Mouse (Mus musculus): ENCODE results near the gene Xxylt1. TPM values are rescaled to one million over a fixed set of nuclear protein-coding genes. Genes with fewer than 3 reads are reported as not detected.

Xxylt1 gene
- polyA plus RNA-seq, 1 experiment from 2014 or later: 12.9 TPM

DNA sequence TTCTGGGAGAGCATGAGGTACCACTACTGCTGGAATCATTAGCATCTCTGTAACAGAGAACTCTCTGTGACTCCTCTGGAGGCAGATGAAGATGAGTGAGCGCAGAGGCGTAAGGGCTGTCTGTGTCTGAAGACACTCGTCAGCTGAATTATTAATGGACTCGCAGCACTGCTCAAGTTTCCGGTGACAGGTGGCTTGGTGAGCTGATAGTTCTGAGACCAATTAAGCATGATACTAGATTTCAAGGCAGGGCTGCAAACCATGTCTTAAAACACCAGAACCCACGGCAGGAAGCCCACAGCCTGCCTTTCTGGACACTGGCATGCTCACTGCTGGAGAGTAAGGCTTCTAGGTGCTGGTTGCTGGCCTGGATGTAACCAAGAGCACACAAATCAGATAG is 93.5 kb downstream of the Xxylt1 start:
- Histone ChIP-seq H3K27me3 (replicated peaks) (no peaks in the 10 kb centered on the region), H3K4me3 (no peak overlapping the region), H3K9ac (no peak overlapping the region), H3K36me3 (no peaks in the 10 kb centered on the region), H3K4me1 (replicated peaks) (peaks cover 21% of the 10 kb centered on the region), H3K9me3 (replicated peaks) (no peaks in the 10 kb centered on the region), H3K4me2 (no peak overlapping the region), H3K27ac (ENCODE audit: poor library complexity, severe bottlenecking) (no peak overlapping the region)
- ATAC-seq (ENCODE audit: insufficient number of reproducible peaks, low FRiP score): no peak
- WGBS: 80% methylated on average over 6 of the region's 6 CpGs

DNA sequence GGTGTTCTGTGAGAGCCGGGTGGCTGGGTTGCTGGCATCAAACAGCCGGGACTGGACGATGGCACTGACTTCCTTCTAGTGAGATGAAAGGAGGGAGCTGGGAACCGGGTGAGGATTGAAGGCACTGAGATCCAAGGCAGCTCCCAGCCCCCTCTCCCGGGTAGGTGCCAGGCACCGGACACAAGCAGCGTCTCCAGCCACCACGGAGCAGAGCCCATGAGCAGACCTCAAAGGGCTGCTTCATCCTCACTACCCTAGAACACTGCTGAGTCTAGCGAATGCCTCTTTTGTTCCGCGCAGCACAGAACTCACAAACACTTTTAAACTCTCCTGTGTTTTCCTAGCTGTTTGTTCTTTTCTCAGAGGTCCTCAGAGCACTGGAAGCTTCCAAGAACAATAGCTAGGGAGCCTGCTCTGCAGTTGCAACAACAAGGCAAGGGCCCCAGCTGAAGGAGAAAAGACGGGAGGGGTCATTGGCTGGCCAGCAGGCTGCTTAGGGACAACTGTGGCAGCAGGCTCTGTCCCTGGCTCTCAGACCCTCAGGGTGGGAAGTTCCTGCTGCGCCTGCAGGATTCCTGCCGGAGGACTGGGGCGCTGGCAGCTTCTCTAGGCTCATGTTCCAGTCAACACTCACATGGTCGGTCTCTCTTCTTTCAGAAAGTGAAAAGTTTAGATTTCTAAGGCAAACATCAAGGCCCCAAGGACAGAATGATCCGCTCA is 96.2 kb downstream of the Xxylt1 start:
- no peak overlapping the region for H3K27ac ChIP-seq (ENCODE audit: poor library complexity, severe bottlenecking)
- H3K4me1 ChIP-seq (replicated peaks): peaks cover 12% of the 10 kb centered on the region
- no peak overlapping the region for H3K9ac ChIP-seq
- no peak for ATAC-seq (ENCODE audit: insufficient number of reproducible peaks, low FRiP score)
- WGBS: 57% methylated on average over 17 of the region's 17 CpGs
- H3K27me3 ChIP-seq (replicated peaks): no peaks in the 10 kb centered on the region
- H3K4me2 ChIP-seq: no peak overlapping the region
- no peaks in the 10 kb centered on the region for H3K9me3 ChIP-seq (replicated peaks)
- H3K36me3 ChIP-seq: no peaks in the 10 kb centered on the region
- H3K4me3 ChIP-seq: no peak overlapping the region

DNA sequence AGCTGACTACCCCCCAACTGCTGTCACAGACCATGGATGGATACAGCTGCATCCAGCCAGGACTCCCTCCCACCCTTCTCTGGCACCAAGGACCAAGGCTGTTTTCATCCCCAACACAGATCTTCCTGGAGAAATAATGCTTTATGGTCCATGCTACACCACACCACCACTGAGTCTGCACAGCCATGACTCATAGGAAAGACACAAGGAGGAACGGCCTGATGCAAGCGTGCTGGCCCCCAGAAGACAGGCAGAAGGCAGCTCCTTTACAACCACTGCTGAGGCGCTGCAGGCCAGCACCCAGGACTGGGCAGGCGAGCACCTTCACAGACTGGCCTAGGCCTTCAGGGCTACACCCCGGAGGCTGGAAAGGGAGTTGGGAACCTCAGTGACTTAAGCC is 97.1 kb downstream of the Xxylt1 start:
- WGBS: 84% methylated on average over 5 of the region's 5 CpGs
- ATAC-seq (ENCODE audit: insufficient number of reproducible peaks, low FRiP score): no peak
- no peak overlapping the region for H3K9ac ChIP-seq

DNA sequence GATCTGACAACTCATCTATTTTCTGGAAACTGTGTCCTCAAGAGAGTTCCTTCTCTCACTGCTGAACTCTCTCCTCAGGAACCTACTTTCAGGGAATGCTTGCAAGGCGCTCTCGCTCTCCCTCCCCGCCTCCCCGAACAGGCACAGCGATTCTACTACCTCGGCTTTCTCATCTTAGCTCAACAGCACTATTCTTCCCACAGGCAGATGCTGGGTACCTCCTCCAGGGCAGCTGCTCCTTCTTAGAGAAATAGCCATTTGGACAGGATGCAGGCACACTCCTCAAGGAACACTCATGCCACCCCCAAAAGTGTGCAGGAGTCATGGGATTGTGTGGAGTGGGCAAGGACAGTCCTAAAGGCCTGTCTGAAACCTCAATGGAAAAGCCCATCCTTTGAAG is 97.5 kb downstream of the Xxylt1 start:
- Histone ChIP-seq H3K9ac (no peak overlapping the region), H3K36me3 (no peaks in the 10 kb centered on the region), H3K4me3 (no peak overlapping the region), H3K4me1 (replicated peaks) (peaks cover 12% of the 10 kb centered on the region), H3K27me3 (replicated peaks) (no peaks in the 10 kb centered on the region), H3K27ac (ENCODE audit: poor library complexity, severe bottlenecking) (no peak overlapping the region), H3K4me2 (no peak overlapping the region), H3K9me3 (replicated peaks) (no peaks in the 10 kb centered on the region)
- ATAC-seq (ENCODE audit: insufficient number of reproducible peaks, low FRiP score): no peak
- WGBS: 67% methylated on average over 6 of the region's 6 CpGs

More for the DNA sequence above, 97.1 kb downstream of the Xxylt1 start:
- no peak overlapping the region for H3K4me3 ChIP-seq
- peaks cover 12% of the 10 kb centered on the region for H3K4me1 ChIP-seq (replicated peaks)
- H3K9me3 ChIP-seq (replicated peaks): no peaks in the 10 kb centered on the region
- no peak overlapping the region for H3K4me2 ChIP-seq
- H3K27me3 ChIP-seq (replicated peaks): no peaks in the 10 kb centered on the region
- no peak overlapping the region for H3K27ac ChIP-seq (ENCODE audit: poor library complexity, severe bottlenecking)
- no peaks in the 10 kb centered on the region for H3K36me3 ChIP-seq

DNA sequence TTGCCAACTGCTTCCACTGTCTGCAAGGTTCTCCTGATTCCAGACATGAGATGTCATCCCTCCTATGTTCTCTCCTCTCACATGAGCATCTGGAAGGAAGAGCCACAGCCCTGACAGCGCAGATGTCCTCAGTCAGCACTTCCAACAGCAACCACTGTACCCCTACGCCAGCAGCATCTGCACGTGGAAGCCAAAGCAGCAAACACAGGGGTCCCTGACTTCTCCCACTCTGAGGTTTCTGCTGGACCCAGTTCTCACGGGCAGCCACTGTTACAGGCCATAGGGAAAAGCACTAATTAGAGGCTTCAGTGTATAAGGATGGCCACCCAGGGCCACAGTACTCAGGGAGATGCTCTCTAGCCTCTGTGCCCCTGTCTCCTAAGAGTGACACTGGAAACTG is 98.0 kb downstream of the Xxylt1 start:
- Histone ChIP-seq H3K9me3 (replicated peaks) (no peaks in the 10 kb centered on the region), H3K36me3 (no peaks in the 10 kb centered on the region), H3K27ac (ENCODE audit: poor library complexity, severe bottlenecking) (no peak overlapping the region), H3K4me2 (no peak overlapping the region), H3K9ac (no peak overlapping the region), H3K4me1 (replicated peaks) (peaks cover 12% of the 10 kb centered on the region), H3K4me3 (no peak overlapping the region), H3K27me3 (replicated peaks) (no peaks in the 10 kb centered on the region)
- ATAC-seq (ENCODE audit: insufficient number of reproducible peaks, low FRiP score): no peak
- WGBS: 72% methylated on average over 4 of the region's 4 CpGs

DNA sequence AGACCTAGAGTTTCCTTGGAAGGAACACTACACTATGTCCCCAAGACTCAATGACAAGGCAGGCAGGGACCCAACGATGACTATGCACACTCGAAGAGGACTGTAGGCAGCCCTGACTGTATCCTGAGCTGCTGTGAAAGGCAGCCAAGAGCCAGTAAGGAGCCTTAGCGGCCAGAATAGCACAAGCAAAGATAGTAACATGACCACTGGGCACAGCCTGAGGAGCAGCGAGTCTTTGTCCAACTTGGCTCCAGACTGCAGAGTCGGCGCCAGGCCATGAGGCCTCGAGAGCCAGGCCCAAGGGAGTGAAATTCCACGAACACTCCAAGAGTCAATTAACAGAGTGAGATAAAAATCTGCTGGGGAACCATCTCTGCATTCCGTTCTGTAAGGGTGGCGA is 99.9 kb downstream of the Xxylt1 start:
- ATAC-seq (ENCODE audit: insufficient number of reproducible peaks, low FRiP score): no peak
- Histone ChIP-seq H3K27ac (ENCODE audit: poor library complexity, severe bottlenecking) (no peak overlapping the region), H3K4me2 (no peak overlapping the region), H3K4me3 (no peak overlapping the region), H3K9me3 (replicated peaks) (no peaks in the 10 kb centered on the region), H3K4me1 (replicated peaks) (peaks cover 21% of the 10 kb centered on the region), H3K36me3 (no peaks in the 10 kb centered on the region), H3K27me3 (replicated peaks) (no peaks in the 10 kb centered on the region), H3K9ac (no peak overlapping the region)
- WGBS: 72% methylated on average over 10 of the region's 10 CpGs

DNA sequence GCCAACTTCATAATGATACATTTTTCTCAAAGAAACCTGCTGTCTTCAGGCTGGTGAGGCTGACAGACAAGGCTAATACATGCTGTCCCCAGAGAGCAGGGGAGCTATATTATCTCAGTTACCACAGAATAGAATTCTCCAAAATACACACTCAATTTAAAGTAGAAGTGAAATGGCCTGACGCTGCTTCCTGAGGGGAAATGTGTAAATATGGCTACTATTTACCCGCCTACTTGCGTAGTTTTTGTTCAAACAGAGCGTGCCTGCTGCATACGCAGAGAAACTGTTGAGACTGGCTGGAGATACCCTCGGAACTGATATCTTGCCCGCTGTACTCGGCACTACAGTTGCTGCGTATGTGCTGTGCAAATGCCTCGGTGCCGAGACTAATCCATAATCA is 101.3 kb downstream of the Xxylt1 start:
- no peak for ATAC-seq (ENCODE audit: insufficient number of reproducible peaks, low FRiP score)
- Histone ChIP-seq H3K27ac (ENCODE audit: poor library complexity, severe bottlenecking) (no peak overlapping the region), H3K4me3 (no peak overlapping the region), H3K36me3 (no peaks in the 10 kb centered on the region), H3K4me2 (no peak overlapping the region), H3K27me3 (replicated peaks) (no peaks in the 10 kb centered on the region), H3K9me3 (replicated peaks) (no peaks in the 10 kb centered on the region), H3K4me1 (replicated peaks) (peaks cover 14% of the 10 kb centered on the region), H3K9ac (no peak overlapping the region)
- 84% methylated on average over 11 of the region's 11 CpGs for WGBS

DNA sequence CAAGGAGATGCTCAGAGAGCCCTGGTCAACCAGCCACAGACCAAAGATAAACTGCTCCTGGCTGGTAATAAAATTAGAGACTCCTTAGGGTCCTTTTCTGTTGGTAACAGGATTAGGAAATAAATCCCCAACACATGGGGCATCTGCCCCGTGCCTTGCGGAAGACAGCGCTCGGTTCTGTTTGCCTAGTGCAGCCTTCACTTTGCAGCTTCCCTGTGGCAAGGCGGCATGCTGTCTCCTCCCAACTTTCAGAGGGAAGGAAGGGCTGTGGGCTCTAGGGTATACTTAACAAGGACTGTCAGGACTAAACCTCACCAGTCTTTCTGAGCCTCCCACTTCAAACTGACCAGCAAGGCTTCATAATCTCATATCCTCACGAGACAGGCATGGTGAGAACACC is 103.5 kb downstream of the Xxylt1 start:
- Histone ChIP-seq H3K27me3 (replicated peaks) (no peaks in the 10 kb centered on the region), H3K4me2 (no peak overlapping the region), H3K4me1 (replicated peaks) (peaks cover 23% of the 10 kb centered on the region), H3K4me3 (no peak overlapping the region), H3K9me3 (replicated peaks) (no peaks in the 10 kb centered on the region), H3K9ac (no peak overlapping the region), H3K27ac (ENCODE audit: poor library complexity, severe bottlenecking) (no peak overlapping the region), H3K36me3 (no peaks in the 10 kb centered on the region)
- 51% methylated on average over 6 of the region's 6 CpGs for WGBS
- no peak for ATAC-seq (ENCODE audit: insufficient number of reproducible peaks, low FRiP score)

DNA sequence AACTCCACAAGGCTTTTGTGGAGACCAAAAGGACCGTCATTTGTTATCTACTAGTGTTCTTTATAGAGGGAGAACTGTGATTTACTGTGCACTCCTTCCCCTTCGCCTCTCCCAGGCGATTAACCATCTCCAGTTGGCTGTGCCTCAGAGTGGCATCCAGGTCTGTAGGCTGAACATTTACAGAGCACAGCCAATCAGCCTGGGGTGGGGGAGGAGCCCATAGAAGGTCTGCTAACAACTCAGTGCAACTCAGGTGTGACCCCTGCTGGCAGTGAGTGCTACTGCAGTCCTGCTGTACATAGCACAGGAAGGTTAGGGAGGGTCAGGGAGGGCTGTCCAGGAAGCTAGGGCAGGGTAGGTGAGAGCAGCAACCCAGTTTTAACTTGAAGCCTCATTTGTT is 104.0 kb downstream of the Xxylt1 start:
- 3% methylated on average over 3 of the region's 3 CpGs for WGBS
- Histone ChIP-seq H3K27ac (ENCODE audit: poor library complexity, severe bottlenecking) (no peak overlapping the region), H3K9ac (no peak overlapping the region), H3K4me2 (no peak overlapping the region), H3K27me3 (replicated peaks) (no peaks in the 10 kb centered on the region), H3K9me3 (replicated peaks) (no peaks in the 10 kb centered on the region), H3K36me3 (no peaks in the 10 kb centered on the region), H3K4me1 (replicated peaks) (peaks cover 28% of the 10 kb centered on the region), H3K4me3 (no peak overlapping the region)
- peak; percentile 85 for ATAC-seq (ENCODE audit: insufficient number of reproducible peaks, low FRiP score)

DNA sequence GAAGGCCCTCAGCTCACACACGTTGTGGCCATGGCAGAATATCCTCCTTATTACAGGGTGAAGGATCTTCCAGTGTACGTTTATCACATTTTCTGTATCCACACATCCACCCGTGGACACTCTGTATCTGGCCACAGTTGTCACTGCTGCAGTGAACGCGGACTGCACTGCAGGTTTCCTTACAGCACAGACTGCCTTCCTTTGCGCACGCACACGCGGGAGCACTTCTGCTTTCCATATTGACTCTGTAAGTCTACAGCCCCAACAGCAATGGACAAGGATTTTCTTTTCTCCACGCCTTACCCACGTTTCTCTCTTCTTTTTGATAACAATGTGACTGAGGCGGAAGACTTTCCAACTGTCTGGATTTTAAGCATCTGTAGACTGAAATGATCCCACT is 106.7 kb downstream of the Xxylt1 start:
- H3K27ac ChIP-seq (ENCODE audit: poor library complexity, severe bottlenecking): no peak overlapping the region
- no peaks in the 10 kb centered on the region for H3K9me3 ChIP-seq (replicated peaks)
- H3K4me1 ChIP-seq (replicated peaks): peaks cover 44% of the 10 kb centered on the region
- no peak overlapping the region for H3K4me2 ChIP-seq
- no peaks in the 10 kb centered on the region for H3K27me3 ChIP-seq (replicated peaks)
- WGBS: 81% methylated on average over 12 of the region's 12 CpGs
- ATAC-seq (ENCODE audit: insufficient number of reproducible peaks, low FRiP score): no peak
- no peak overlapping the region for H3K9ac ChIP-seq
- H3K4me3 ChIP-seq: no peak overlapping the region
- H3K36me3 ChIP-seq: no peaks in the 10 kb centered on the region

DNA sequence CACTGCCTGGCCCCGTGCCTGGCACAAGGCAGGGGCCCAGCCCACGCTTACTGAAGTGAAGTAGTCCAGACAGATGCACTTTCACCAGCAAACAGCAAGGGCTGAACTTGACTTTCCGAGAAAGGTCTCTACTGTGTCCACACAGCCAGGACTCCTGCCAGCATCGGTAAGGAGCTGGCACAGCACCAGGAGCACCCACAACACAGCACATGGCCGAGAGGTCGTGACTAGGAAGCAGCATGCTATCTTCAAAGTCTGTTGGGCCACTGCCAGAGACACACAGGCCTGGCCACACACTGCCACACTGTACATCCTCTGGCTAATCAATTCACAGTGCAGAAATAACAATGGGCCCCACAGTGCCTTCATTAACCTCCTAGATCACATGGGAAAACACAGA is 107.8 kb downstream of the Xxylt1 start:
- Histone ChIP-seq H3K9ac (no peak overlapping the region), H3K4me3 (no peak overlapping the region), H3K36me3 (no peaks in the 10 kb centered on the region), H3K4me2 (no peak overlapping the region), H3K27me3 (replicated peaks) (no peaks in the 10 kb centered on the region), H3K4me1 (replicated peaks) (peaks cover 53% of the 10 kb centered on the region), H3K9me3 (replicated peaks) (no peaks in the 10 kb centered on the region), H3K27ac (ENCODE audit: poor library complexity, severe bottlenecking) (peak overlapping the region; percentile 56)
- 0 out of 2 replicates have a peak, but pooled peaks have one; percentile 23 for ATAC-seq (ENCODE audit: insufficient number of reproducible peaks, low FRiP score)
- 26% methylated on average over 6 of the region's 6 CpGs for WGBS

DNA sequence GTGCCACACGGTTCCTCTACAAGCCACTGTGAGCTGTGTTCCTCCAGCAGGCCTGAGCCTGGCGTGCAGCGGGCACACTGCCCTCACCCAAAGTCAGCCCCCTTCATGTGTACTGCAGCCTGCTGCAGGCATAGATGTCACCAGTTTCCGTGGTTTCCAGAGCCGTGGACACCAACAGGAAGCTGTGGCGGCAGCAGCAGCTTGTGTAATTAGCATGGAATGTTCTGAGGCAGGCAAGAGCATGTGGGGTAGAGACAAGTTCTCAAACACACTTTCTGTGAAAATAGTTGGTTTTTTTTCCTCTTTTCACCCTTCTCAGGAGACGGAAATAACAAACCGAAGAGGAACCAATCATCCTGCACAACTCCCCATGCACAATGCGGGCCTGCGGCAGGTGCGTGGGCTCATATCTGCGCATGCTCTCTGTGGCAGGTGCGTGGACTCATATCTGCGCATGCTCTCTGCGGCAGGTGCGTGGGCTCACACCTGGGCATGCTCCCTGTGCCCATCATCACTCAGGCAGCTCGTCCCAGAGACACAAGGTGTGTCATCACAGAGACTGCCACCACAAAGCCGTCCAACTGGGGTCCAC is 109.2 kb downstream of the Xxylt1 start:
- ATAC-seq (ENCODE audit: insufficient number of reproducible peaks, low FRiP score): no peak
- no peak overlapping the region for H3K4me2 ChIP-seq
- no peaks in the 10 kb centered on the region for H3K36me3 ChIP-seq
- no peak overlapping the region for H3K27ac ChIP-seq (ENCODE audit: poor library complexity, severe bottlenecking)
- H3K4me1 ChIP-seq (replicated peaks): peaks cover 53% of the 10 kb centered on the region
- H3K4me3 ChIP-seq: no peak overlapping the region
- no peaks in the 10 kb centered on the region for H3K27me3 ChIP-seq (replicated peaks)
- H3K9me3 ChIP-seq (replicated peaks): no peaks in the 10 kb centered on the region
- WGBS: 74% methylated on average over 18 of the region's 18 CpGs
- no peak overlapping the region for H3K9ac ChIP-seq

Data from heart, embryonic 12.5 days (tissue).